ENCODE assay signal across 19 mouse cellular contexts in the genomic region with DNA sequence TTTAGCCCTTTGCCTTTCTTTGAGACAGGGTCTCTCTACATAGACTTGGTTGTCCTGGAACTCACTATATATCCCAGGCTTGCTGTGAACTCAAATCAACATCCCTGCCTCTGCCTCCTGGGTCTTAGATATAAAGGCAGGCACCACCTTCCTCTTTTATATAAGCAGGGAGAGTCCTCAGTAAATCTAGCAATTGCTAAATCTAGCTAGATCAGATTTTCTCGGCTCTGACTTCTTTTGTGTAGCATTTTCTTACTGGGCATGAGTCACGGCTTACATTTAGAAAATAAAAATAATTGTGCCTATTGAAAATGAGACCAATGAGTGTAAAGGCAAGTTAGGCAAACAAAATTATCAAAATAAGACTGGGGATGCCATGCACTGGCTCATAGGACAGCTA.
"Had no signal": no experiment of that assay in that cellular context is flagged by ENCODE, and none has a peak within 500 bp of the region (broad histone marks: within the 10 kb centered on the region; RNA-seq: fewer than 3 reads in every experiment).

No protein-coding gene starts in this region.

- H3K27ac ChIP-seq: lung, embryonic 15.5 days; macrophage; midbrain, embryonic 13.5 days; midbrain, embryonic 15.5 days; neural tube, embryonic 12.5 days had no signal

- H3K36me3 ChIP-seq: lung, embryonic 15.5 days; midbrain, embryonic 13.5 days; midbrain, embryonic 15.5 days; neural tube, embryonic 12.5 days had no signal

- H3K9ac ChIP-seq: liver, postnatal 0 days; lung, embryonic 15.5 days; midbrain, embryonic 13.5 days; midbrain, embryonic 15.5 days; neural tube, embryonic 12.5 days had no signal

- ATAC-seq: liver, postnatal 0 days; lung, postnatal 0 days; midbrain, embryonic 13.5 days; midbrain, embryonic 15.5 days had no signal

- H3K4me2 ChIP-seq: lung, embryonic 15.5 days; midbrain, embryonic 11.5 days; midbrain, embryonic 13.5 days; midbrain, embryonic 15.5 days; neural tube, embryonic 12.5 days had no signal

- H3K4me1 ChIP-seq: lung, embryonic 15.5 days; megakaryocyte, embryonic 14.5 days; midbrain, embryonic 13.5 days; midbrain, embryonic 15.5 days; neural tube, embryonic 12.5 days had no signal

- H3K4me3 ChIP-seq: lung, embryonic 15.5 days; megakaryocyte, embryonic 14.5 days; midbrain, embryonic 13.5 days; midbrain, embryonic 15.5 days; neural tube, embryonic 12.5 days had no signal

- DNase-seq: liver, postnatal 0 days; lung, adult 2 months; lung, postnatal 14 days; lung, postnatal 36 days; retina, postnatal 1 day; right cerebral cortex, adult 18-20 months; right cerebral cortex, postnatal 14 days; spleen, adult 18-20 months; thymus, adult 2 months; thymus, postnatal 25 days; thymus, postnatal 4 days had no signal

- H3K9me3 ChIP-seq: lung, embryonic 15.5 days; midbrain, embryonic 13.5 days; midbrain, embryonic 15.5 days; neural tube, embryonic 12.5 days had no signal

- H3K27me3 ChIP-seq: lung, embryonic 15.5 days; megakaryocyte, embryonic 14.5 days; midbrain, embryonic 13.5 days; midbrain, embryonic 15.5 days; neural tube, embryonic 12.5 days had no signal
